Mouse (Mus musculus) 416B (cell line): Measurements from ENCODE around the gene Hccs.
"Not testable (repeated sequence)": the region's sequence is repeated elsewhere in the genome, so short reads cannot be mapped to it uniquely, and the experiment has no call there.

ENCODE experiments used
- DNase-seq: peaks from one replicate; pipeline ENCODE4 v3.0.0; 2011; ENCODE audit warnings: low read depth

Hccs gene

GRCm38 (mm10) chrX:169319945-169320667 lies at the start of gene Hccs:
TSS of gene Hccs (minus strand) at chrX:169320372.
- DNase-seq: peak; percentile 91

GRCm38 (mm10) chrX:169357146-169357772 lies 37.1 kb upstream of the Hccs start:
- DNase-seq: no peak

GRCm38 (mm10) chrX:169338213-169338612 lies 18.0 kb upstream of the Hccs start:
- DNase-seq: no peak

GRCm38 (mm10) chrX:169337559-169337958 lies 17.4 kb upstream of the Hccs start:
- no peak for DNase-seq

GRCm38 (mm10) chrX:169332264-169332663 lies 12.1 kb upstream of the Hccs start:
- peak; percentile 49 for DNase-seq

GRCm38 (mm10) chrX:169325929-169326595 lies 5.9 kb upstream of the Hccs start:
- DNase-seq: no peak

- DNase-seq: not testable (repeated sequence)
Observed at GRCm38 (mm10) chrX:169320668-169321005, 465 bp upstream of the Hccs start.

GRCm38 (mm10) chrX:169319066-169319760 lies 959 bp downstream of the Hccs start:
- peak; percentile 65 for DNase-seq

- no peak for DNase-seq
Observed at GRCm38 (mm10) chrX:169308559-169308958, 11.6 kb downstream of the Hccs start.

GRCm38 (mm10) chrX:169303945-169304344 lies 16.2 kb downstream of the Hccs start:
- DNase-seq: peak; percentile 64

- DNase-seq: no peak
Observed at GRCm38 (mm10) chrX:169302271-169303045, 17.7 kb downstream of the Hccs start.

- DNase-seq: peak; percentile 68
Observed at GRCm38 (mm10) chrX:169299579-169299978, 20.6 kb downstream of the Hccs start.

- DNase-seq: peak; percentile 49
Observed at GRCm38 (mm10) chrX:169263433-169264172, 56.6 kb downstream of the Hccs start.

GRCm38 (mm10) chrX:169262212-169262611 lies 58.0 kb downstream of the Hccs start:
- DNase-seq: no peak

- DNase-seq: no peak
Observed at GRCm38 (mm10) chrX:169261034-169261433, 59.1 kb downstream of the Hccs start.

GRCm38 (mm10) chrX:169256741-169257140 lies 63.4 kb downstream of the Hccs start:
- DNase-seq: no peak

GRCm38 (mm10) chrX:169255915-169256314 lies 64.3 kb downstream of the Hccs start:
- DNase-seq: no peak

- no peak for DNase-seq
Observed at GRCm38 (mm10) chrX:169222357-169223062, 97.7 kb downstream of the Hccs start.

GRCm38 (mm10) chrX:169220064-169220463 lies 100.1 kb downstream of the Hccs start:
- peak; percentile 77 for DNase-seq

- no peak for DNase-seq
Observed at GRCm38 (mm10) chrX:169210019-169210418, 110.2 kb downstream of the Hccs start.
